Mouse (Mus musculus) forebrain, embryonic 10.5 days (tissue): ENCODE results near the gene Itga1. TPM values are rescaled to one million over a fixed set of nuclear protein-coding genes. Genes with fewer than 3 reads are reported as not detected.

Source experiments
- DNase-seq: peaks from one replicate; pipeline ENCODE4 v3.0.0-alpha.2; 2017; ENCODE audit warnings: low spot score; ENCODE audit errors: extremely low spot score
- H3K27ac ChIP-seq: fragments of 300-500 bp; sonication (generic); 2 replicates; pipeline ENCODE4 v1.5.1; 2016; ENCODE audit warnings: mild to moderate bottlenecking
- H3K27me3 ChIP-seq: fragments of 300-500 bp; sonication (generic); 2 replicates; pipeline ENCODE4 v1.6.1; 2016; ENCODE audit warnings: mild to moderate bottlenecking; ENCODE audit not compliant: poor library complexity, severe bottlenecking
- H3K36me3 ChIP-seq: fragments of 300-500 bp; sonication (generic); replicated peaks from 2 replicates; pipeline ENCODE4 v1.6.1; 2016; ENCODE audit warnings: mild to moderate bottlenecking, moderate library complexity
- H3K4me1 ChIP-seq: fragments of 300-500 bp; sonication (generic); 2 replicates; pipeline ENCODE4 v1.6.1; 2016
- H3K4me3 ChIP-seq: fragments of 300-500 bp; sonication (generic); 2 replicates; pipeline ENCODE4 v1.5.1; 2016; ENCODE audit warnings: mild to moderate bottlenecking, moderate library complexity
- H3K9me3 ChIP-seq: fragments of 300-500 bp; sonication (generic); 2 replicates; pipeline ENCODE4 v1.6.1; 2016; ENCODE audit warnings: mild to moderate bottlenecking, moderate library complexity
- WGBS: fragments of 180-500 bp; shearing (Covaris S2); methylation state at CpG from one replicate; pipeline ENCODE4 v1.1.7; 2016; 5-methylcytosine and 5-hydroxymethylcytosine counted together
- polyA plus RNA-seq: library from polyadenylated mRNA; unstranded; fragments of >200 nt; fragmentation: Nextera tagmentation; extraction: Ambion mirVana; gene quantifications from 2 replicates; pipeline ENCODE4 v1.2.1, GENCODE M21; 2016

Gene Itga1
- polyA plus RNA-seq, 1 experiment from 2014 or later: 3.8 TPM

- no peaks in the 10 kb centered on the region for H3K9me3 ChIP-seq
- H3K4me1 ChIP-seq: no peaks in the 10 kb centered on the region
- no peak overlapping the region for H3K4me3 ChIP-seq
- no peak for DNase-seq
- 97% methylated on average over 1 of the region's 1 CpGs for WGBS
- H3K27ac ChIP-seq: no peak overlapping the region
- H3K36me3 ChIP-seq: no peaks in the 10 kb centered on the region
- H3K27me3 ChIP-seq: no peaks in the 10 kb centered on the region
These were observed 22.8 kb upstream of the Itga1 start for GRCm38 (mm10) chr13:115124521-115124920.

GRCm38 (mm10) chr13:115118756-115119155, 17.0 kb upstream of the Itga1 start:
- 75% methylated on average over 5 of the region's 5 CpGs for WGBS
- no peak for DNase-seq
- Histone ChIP-seq H3K27me3 (no peaks in the 10 kb centered on the region), H3K9me3 (no peaks in the 10 kb centered on the region), H3K4me3 (no peak overlapping the region), H3K36me3 (no peaks in the 10 kb centered on the region), H3K4me1 (no peaks in the 10 kb centered on the region), H3K27ac (no peak overlapping the region)

DNA sequence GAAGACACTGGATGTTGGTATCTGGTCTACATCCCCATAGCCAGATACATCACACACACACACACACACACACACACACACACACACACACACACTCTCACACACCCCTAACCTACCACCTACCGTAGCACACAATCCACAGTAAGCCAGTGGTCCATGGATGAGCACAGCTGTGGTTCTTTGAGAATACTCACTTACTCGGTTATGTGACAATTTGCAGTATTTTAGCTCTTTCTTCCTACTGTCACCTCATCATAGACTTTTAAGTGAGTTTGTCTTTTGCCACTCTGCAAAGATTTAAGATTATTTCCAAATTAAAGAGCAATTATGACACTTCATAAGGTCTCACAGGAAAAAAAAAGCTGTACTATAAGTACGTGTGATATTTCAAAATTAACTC, 16.4 kb upstream of the Itga1 start:
- H3K4me1 ChIP-seq: no peaks in the 10 kb centered on the region
- 89% methylated on average over 3 of the region's 3 CpGs for WGBS
- H3K27me3 ChIP-seq: no peaks in the 10 kb centered on the region
- no peaks in the 10 kb centered on the region for H3K36me3 ChIP-seq
- no peak for DNase-seq
- H3K27ac ChIP-seq: no peak overlapping the region
- H3K4me3 ChIP-seq: no peak overlapping the region
- H3K9me3 ChIP-seq: no peaks in the 10 kb centered on the region

- Histone ChIP-seq H3K4me3 (no peak overlapping the region), H3K4me1 (no peaks in the 10 kb centered on the region), H3K27ac (no peak overlapping the region), H3K27me3 (no peaks in the 10 kb centered on the region), H3K36me3 (no peaks in the 10 kb centered on the region), H3K9me3 (no peaks in the 10 kb centered on the region)
- no peak for DNase-seq
- WGBS: 93% methylated on average over 3 of the region's 3 CpGs
These were observed 15.3 kb upstream of the Itga1 start for GRCm38 (mm10) chr13:115116930-115117621.

DNA sequence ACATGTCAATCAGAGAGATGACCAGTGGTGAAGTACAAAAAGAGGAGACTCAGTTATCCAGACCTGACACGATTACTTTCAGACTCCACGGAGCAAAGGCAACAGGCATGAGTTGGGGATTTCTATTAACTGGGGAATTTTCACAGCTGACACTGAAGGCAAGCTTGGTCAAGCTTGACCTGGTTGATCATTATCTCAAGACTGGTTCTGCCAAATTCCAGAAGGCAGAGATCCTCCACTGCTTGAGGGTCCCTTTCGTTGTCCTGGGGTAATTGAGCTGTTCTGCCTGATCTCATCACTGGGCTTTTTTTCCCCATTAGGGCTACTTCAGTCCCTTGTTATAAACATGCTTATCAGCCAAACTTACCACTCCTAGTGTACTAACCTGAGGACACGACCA, 7.9 kb upstream of the Itga1 start:
- Histone ChIP-seq H3K9me3 (no peaks in the 10 kb centered on the region), H3K36me3 (no peaks in the 10 kb centered on the region), H3K4me3 (no peak overlapping the region), H3K27ac (no peak overlapping the region), H3K27me3 (no peaks in the 10 kb centered on the region), H3K4me1 (no peaks in the 10 kb centered on the region)
- WGBS: 87% methylated on average over 4 of the region's 4 CpGs
- DNase-seq: no peak

DNA sequence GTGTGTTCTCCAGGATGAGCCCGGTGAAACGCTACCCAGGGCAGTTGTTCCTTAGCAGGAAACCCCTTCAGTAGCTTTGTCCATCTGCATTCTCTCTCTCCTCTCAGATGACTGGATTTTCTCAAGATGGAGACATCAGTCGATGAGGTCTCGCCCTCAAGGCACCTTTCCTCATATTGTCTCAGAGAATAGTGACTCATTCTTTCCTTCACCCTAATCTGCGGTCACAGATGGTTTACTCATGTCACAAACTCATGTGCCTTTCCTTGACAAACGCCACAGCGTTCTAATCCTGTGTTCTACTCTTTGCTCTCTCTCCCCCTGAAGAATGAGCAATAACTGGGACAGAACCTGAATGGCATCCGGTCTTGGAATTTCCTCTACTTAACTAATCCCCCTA, 5.7 kb upstream of the Itga1 start:
- Histone ChIP-seq H3K4me3 (no peak overlapping the region), H3K27ac (no peak overlapping the region), H3K27me3 (peaks cover 14% of the 10 kb centered on the region), H3K4me1 (no peaks in the 10 kb centered on the region), H3K9me3 (0 out of 2 replicates have a peak, but pooled peaks cover 3% of the 10 kb centered on the region), H3K36me3 (no peaks in the 10 kb centered on the region)
- 89% methylated on average over 8 of the region's 8 CpGs for WGBS
- no peak for DNase-seq

- 89% methylated on average over 10 of the region's 10 CpGs for WGBS
These were observed 4.4 kb upstream of the Itga1 start for GRCm38 (mm10) chr13:115106183-115106582.

GRCm38 (mm10) chr13:115102754-115103153, 990 bp upstream of the Itga1 start:
- 94% methylated on average over 2 of the region's 2 CpGs for WGBS
- H3K4me1 ChIP-seq: peaks cover 16% of the 10 kb centered on the region
- H3K4me3 ChIP-seq: no peak overlapping the region
- H3K36me3 ChIP-seq: no peaks in the 10 kb centered on the region
- 0 out of 2 replicates have a peak, but pooled peaks cover 3% of the 10 kb centered on the region for H3K9me3 ChIP-seq
- H3K27ac ChIP-seq: no peak overlapping the region
- DNase-seq: no peak
- H3K27me3 ChIP-seq: peaks cover 53% of the 10 kb centered on the region

More at GRCm38 (mm10) chr13:115106183-115106582, 4.4 kb upstream of the Itga1 start:
- Histone ChIP-seq H3K9me3 (0 out of 2 replicates have a peak, but pooled peaks cover 3% of the 10 kb centered on the region), H3K27me3 (peaks cover 27% of the 10 kb centered on the region), H3K36me3 (no peaks in the 10 kb centered on the region), H3K4me3 (no peak overlapping the region), H3K27ac (no peak overlapping the region), H3K4me1 (peaks cover 11% of the 10 kb centered on the region)
- DNase-seq: no peak

- WGBS: 21% methylated on average over 11 of the region's 11 CpGs
- no peak for DNase-seq
- Histone ChIP-seq H3K9me3 (0 out of 2 replicates have a peak, but pooled peaks cover 3% of the 10 kb centered on the region), H3K4me1 (peaks cover 16% of the 10 kb centered on the region), H3K27me3 (peaks cover 53% of the 10 kb centered on the region), H3K36me3 (no peaks in the 10 kb centered on the region), H3K27ac (no peak overlapping the region), H3K4me3 (peak overlapping the region; percentile 62)
These were observed 1.2 kb downstream of the Itga1 start for GRCm38 (mm10) chr13:115100381-115101177.

GRCm38 (mm10) chr13:115099381-115099780, 2.4 kb downstream of the Itga1 start:
- Histone ChIP-seq H3K9me3 (0 out of 2 replicates have a peak, but pooled peaks cover 3% of the 10 kb centered on the region), H3K27me3 (peaks cover 53% of the 10 kb centered on the region), H3K36me3 (no peaks in the 10 kb centered on the region), H3K27ac (no peak overlapping the region), H3K4me3 (no peak overlapping the region), H3K4me1 (peaks cover 16% of the 10 kb centered on the region)
- WGBS: 87% methylated on average over 9 of the region's 9 CpGs
- DNase-seq: no peak

DNA sequence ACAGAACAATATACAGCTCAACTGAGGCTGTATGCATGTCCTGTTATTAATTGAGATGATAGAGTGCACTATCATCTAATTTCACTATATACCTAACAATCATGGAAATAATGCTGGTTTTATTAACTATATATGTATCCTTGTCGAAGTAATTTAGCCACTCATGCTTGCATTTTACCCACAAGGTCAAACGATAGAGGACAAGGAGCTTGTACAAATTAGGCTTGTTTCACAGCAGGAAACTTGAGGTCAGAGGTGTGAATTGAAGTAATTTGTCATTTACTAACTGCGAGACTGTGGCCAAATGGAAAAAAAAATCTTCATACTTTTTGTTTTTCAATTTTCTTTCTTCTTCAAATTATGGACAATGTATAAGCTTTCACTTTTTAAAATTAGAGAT, 3.5 kb downstream of the Itga1 start:
- Histone ChIP-seq H3K27ac (no peak overlapping the region), H3K36me3 (no peaks in the 10 kb centered on the region), H3K27me3 (peaks cover 46% of the 10 kb centered on the region), H3K4me1 (peaks cover 16% of the 10 kb centered on the region), H3K9me3 (no peaks in the 10 kb centered on the region), H3K4me3 (no peak overlapping the region)
- no peak for DNase-seq
- 80% methylated on average over 3 of the region's 3 CpGs for WGBS

DNA sequence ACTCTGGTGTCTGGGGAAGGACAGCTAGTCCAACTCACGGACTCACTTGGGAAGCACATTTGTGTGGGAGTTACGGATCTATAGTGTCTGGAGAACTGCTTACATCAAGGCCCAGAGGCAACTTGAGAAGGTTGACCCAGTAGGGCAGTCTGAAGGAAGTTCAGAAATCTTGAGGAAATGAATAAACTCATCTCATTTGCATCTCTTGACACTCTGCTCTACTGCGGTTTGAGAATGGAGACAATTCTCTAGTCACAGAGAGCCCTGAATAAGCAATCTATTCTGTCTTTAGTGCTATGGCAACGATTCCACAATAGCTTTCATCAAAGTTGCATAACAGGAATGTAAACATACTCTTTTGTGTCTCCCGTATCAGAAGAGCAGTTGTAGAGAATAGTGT, 4.8 kb downstream of the Itga1 start:
- no peak overlapping the region for H3K27ac ChIP-seq
- DNase-seq: no peak
- no peak overlapping the region for H3K4me3 ChIP-seq
- H3K9me3 ChIP-seq: no peaks in the 10 kb centered on the region
- WGBS: 79% methylated on average over 5 of the region's 5 CpGs
- no peaks in the 10 kb centered on the region for H3K36me3 ChIP-seq
- peaks cover 34% of the 10 kb centered on the region for H3K27me3 ChIP-seq
- peaks cover 13% of the 10 kb centered on the region for H3K4me1 ChIP-seq

DNA sequence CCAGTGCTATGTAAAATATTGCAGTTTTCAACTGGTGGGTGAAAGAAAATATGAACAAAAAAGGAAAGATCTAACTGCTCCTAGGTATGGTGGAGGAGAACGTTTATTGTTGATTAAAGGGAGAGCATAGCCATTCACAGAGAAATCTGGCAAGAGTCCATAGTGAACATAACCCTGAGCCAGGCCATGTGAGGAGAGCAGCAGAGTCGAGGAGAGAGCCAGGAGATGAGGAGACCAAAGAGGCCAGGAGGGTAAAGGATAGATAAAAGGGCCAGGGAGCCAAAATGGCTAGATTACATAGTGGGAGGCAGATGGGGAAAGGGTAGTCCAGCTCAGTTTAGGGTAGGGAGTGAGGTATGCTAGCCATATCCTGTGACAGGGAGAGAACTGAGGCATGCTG, 5.5 kb downstream of the Itga1 start:
- H3K36me3 ChIP-seq: no peaks in the 10 kb centered on the region
- no peaks in the 10 kb centered on the region for H3K9me3 ChIP-seq
- DNase-seq: no peak
- peaks cover 6% of the 10 kb centered on the region for H3K4me1 ChIP-seq
- peaks cover 26% of the 10 kb centered on the region for H3K27me3 ChIP-seq
- H3K4me3 ChIP-seq: no peak overlapping the region
- H3K27ac ChIP-seq: no peak overlapping the region
- WGBS: 72% methylated on average over 2 of the region's 2 CpGs
